Mouse (Mus musculus) CH12.LX (cell line): ENCODE data around the gene Dnmt3l. TPM values are rescaled to one million over a fixed set of nuclear protein-coding genes. Genes with fewer than 3 reads are reported as not detected.

Source experiments
- DNase-seq: peaks from one replicate; pipeline ENCODE4 v3.0.0-alpha.2; 2013; ENCODE audit errors: extremely low read depth
- H3K27ac ChIP-seq: 2 replicates; pipeline ENCODE4 v1.5.1; 2012; ENCODE audit warnings: low read depth, mild to moderate bottlenecking, control low read depth, moderate library complexity; ENCODE audit not compliant: insufficient read depth
- H3K27me3 ChIP-seq: replicated peaks from 2 replicates; pipeline ENCODE3; 2012; ENCODE audit warnings: inconsistent platforms
- H3K36me3 ChIP-seq, 2 experiments: replicated peaks in 1 of 2; 2 replicates each; pipeline versions ENCODE3 to v1.6.1; 2012; ENCODE audit warnings: inconsistent platforms in 1 of 2, low read length in 1 of 2, mild to moderate bottlenecking in 1 of 2, mixed read lengths in 1 of 2, moderate library complexity in 1 of 2; ENCODE audit not compliant: control insufficient read depth in 1 of 2, insufficient read depth in 1 of 2
- H3K4me1 ChIP-seq, 2 experiments: 2 replicates each; pipeline ENCODE4 v1.6.1; 2012; ENCODE audit warnings: inconsistent platforms in 1 of 2, moderate library complexity in 1 of 2; ENCODE audit not compliant: insufficient read depth in 2 of 2, control insufficient read depth in 1 of 2
- H3K4me2 ChIP-seq: 2 replicates; pipeline ENCODE4 v1.6.1; 2012; ENCODE audit warnings: low read depth, mild to moderate bottlenecking, control low read depth; ENCODE audit not compliant: poor library complexity, insufficient read depth, severe bottlenecking
- H3K4me3 ChIP-seq, 3 experiments: fragments of 150-350 bp in 1 of 3; sonication (generic) in 1 of 3; replicated peaks in 1 of 3; 2 replicates each; pipeline versions ENCODE3 to v1.5.1; 2011 to 2012; ENCODE audit warnings: low read depth in 2 of 3, low read length in 2 of 3, mild to moderate bottlenecking in 2 of 3, moderate library complexity in 2 of 3, control low read depth in 1 of 3, improper control_type of control experiment in 1 of 3, inconsistent platforms in 1 of 3, mixed read lengths in 1 of 3; ENCODE audit not compliant: poor library complexity in 1 of 3
- H3K79me2 ChIP-seq: replicated peaks from 2 replicates; pipeline ENCODE4 v1.6.1; 2012; ENCODE audit warnings: mild to moderate bottlenecking, moderate library complexity; ENCODE audit not compliant: control insufficient read depth, poor library complexity, insufficient read depth, severe bottlenecking; ENCODE audit errors: extremely low read depth
- H3K9ac ChIP-seq: 2 replicates; pipeline ENCODE4 v1.6.1; 2012; ENCODE audit warnings: low read depth, mild to moderate bottlenecking, control low read depth, moderate library complexity; ENCODE audit not compliant: insufficient read depth
- H3K9me3 ChIP-seq: replicated peaks from 2 replicates; pipeline ENCODE3; 2012; ENCODE audit warnings: low read length, inconsistent platforms, mixed read lengths
- BHLHE40 ChIP-seq: IDR thresholded peaks from 2 replicates; pipeline ENCODE4 v1.6.1; 2011; ENCODE audit warnings: mild to moderate bottlenecking, low read depth, low read length, improper control_type of control experiment
- CTCF ChIP-seq, 2 experiments: IDR thresholded peaks in 1 of 2; conservative IDR thresholded peaks in 1 of 2; 2 replicates each; pipeline ENCODE4 v1.5.1; 2011 to 2012; ENCODE audit warnings: low read depth in 2 of 2, low read length in 2 of 2, improper control_type of control experiment in 1 of 2, inconsistent platforms in 1 of 2, mild to moderate bottlenecking in 1 of 2, moderate library complexity in 1 of 2
- MAX ChIP-seq: IDR thresholded peaks from 2 replicates; pipeline ENCODE4 v1.6.1; 2011; ENCODE audit warnings: low read length, improper control_type of control experiment
- MEF2A ChIP-seq: IDR thresholded peaks from 2 replicates; pipeline ENCODE4 v1.6.1; 2014; ENCODE audit warnings: low read depth, mild to moderate bottlenecking, inconsistent platforms, low read length, improper control_type of control experiment, borderline replicate concordance
- NRF1 ChIP-seq: IDR thresholded peaks from 2 replicates; pipeline ENCODE4 v1.6.1; 2014; ENCODE audit warnings: low read depth, mild to moderate bottlenecking, inconsistent platforms, low read length, improper control_type of control experiment, moderate library complexity
- POLR2AphosphoS2 ChIP-seq: IDR thresholded peaks from 2 replicates; pipeline ENCODE4 v1.6.1; 2011; ENCODE audit warnings: low read depth, low read length, improper control_type of control experiment
- UBTF ChIP-seq: IDR thresholded peaks from 2 replicates; pipeline ENCODE4 v1.6.1; 2012; ENCODE audit warnings: low read depth, mild to moderate bottlenecking, inconsistent platforms, low read length, improper control_type of control experiment, moderate library complexity
- USF1 ChIP-seq: IDR thresholded peaks from 2 replicates; pipeline ENCODE4 v1.6.1; 2014; ENCODE audit warnings: low read depth, mild to moderate bottlenecking, inconsistent platforms, low read length, improper control_type of control experiment
- USF2 ChIP-seq: conservative IDR thresholded peaks from 2 replicates; pipeline ENCODE4 v1.6.1; 2011; ENCODE audit warnings: low read depth, low read length, improper control_type of control experiment
- ZC3H11A ChIP-seq: IDR thresholded peaks from 2 replicates; pipeline ENCODE4 v1.6.1; 2012; ENCODE audit warnings: low read depth, mild to moderate bottlenecking, inconsistent platforms, low read length, improper control_type of control experiment
- dilution Hi-C: fragments of 300-500 bp; cut with MboI; formaldehyde crosslinking; loops from 2 replicates; pipeline ENCODE4 v1.14.3; 2020; ENCODE audit warnings: low sequenced_read_pairs; ENCODE audit not compliant: extremely low pct_unique_long_range_greater_than_20kb, extremely low pct_ligation_motif_present
- in situ Hi-C: fragments of 300-500 bp; cut with MboI; formaldehyde crosslinking; loops from 3 replicates; pipeline ENCODE4 v1.14.3; 2019; ENCODE audit warnings: low sequenced_read_pairs, low pct_ligation_motif_present, low pct_unique_long_range_greater_than_20kb, mixed read lengths
- polyA plus RNA-seq: library from polyadenylated mRNA; unstranded; fragments of >175 nt; gene quantifications from 2 replicates; pipeline ENCODE4 v1.2.1, GENCODE M21; 2012; ENCODE audit warnings: low read depth; ENCODE audit not compliant: insufficient read length
- total RNA-seq, 2 experiments: library from RNA; depleted of rRNA; stranded (reverse); fragments of 300-350 nt in 1 of 2; fragments of >200 nt in 1 of 2; gene quantifications; 2 replicates each; pipeline ENCODE4 v1.2.3; 2012 to 2014

Gene Dnmt3l
- total and polyA plus RNA-seq, 3 experiments, result 0.21 to 0.23 TPM; not detected in 1

GRCm38 (mm10) chr10:78105548-78105947 lies 63.8 kb downstream of the Dnmt3l start:
- H3K79me2 ChIP-seq, result no peaks in the 10 kb centered on the region
- dilution Hi-C loops (no loop called here), in situ Hi-C loops (no loop called here)
- H3K27ac ChIP-seq, result no peak overlapping the region
- H3K36me3 ChIP-seq, result no peaks in the 10 kb centered on the region
- peaks cover 10% of the 10 kb centered on the region for H3K27me3 ChIP-seq
- TF ChIP-seq UBTF, result no peak
- peak; percentile 17; the same call in 1 of the 2 replicates for TF ChIP-seq NRF1
- no peak for TF ChIP-seq MAX
- no peak for TF ChIP-seq CTCF (conservative IDR thresholded peaks at IDR 0.05 in 1 of 2, IDR thresholded peaks at IDR 0.05 in 1 of 2; ENCODE audit: low read depth in 2 of 2, low read length in 2 of 2)
- peak; percentile 56 for TF ChIP-seq BHLHE40
- no peak for TF ChIP-seq USF1
- TF ChIP-seq ZC3H11A, result no peak
- no peak for TF ChIP-seq POLR2AphosphoS2
- no peak for TF ChIP-seq USF2
- peak; percentile 58; the same call in 1 of the 2 replicates for TF ChIP-seq MEF2A
- peaks cover 5 to 13% of the 10 kb centered on the region in 2 experiments for H3K4me1 ChIP-seq
- no peak for DNase-seq
- H3K4me2 ChIP-seq, result 0 out of 2 replicates have a peak overlapping the region, but pooled peaks have one; percentile 51
- H3K4me3 ChIP-seq, result no peak overlapping the region
- no peak overlapping the region for H3K9ac ChIP-seq
- peaks cover 7% of the 10 kb centered on the region for H3K9me3 ChIP-seq

Other genes with a start within 250 kb of the Dnmt3l start
- not detected in 2 replicates for gene Gm9639, start 246.9 kb upstream of the Dnmt3l start, total RNA-seq (2012; rRNA removed)
- gene Gm9639, start 246.9 kb upstream of the Dnmt3l start, total RNA-seq (2014; rRNA removed), result not detected in 2 replicates
- not detected in 2 replicates for gene Gm9639, start 246.9 kb upstream of the Dnmt3l start, polyA plus RNA-seq
- gene Gm19668, start 242.8 kb upstream of the Dnmt3l start, total RNA-seq (2012; rRNA removed), result not detected in 2 replicates
- not detected in 2 replicates for gene Gm19668, start 242.8 kb upstream of the Dnmt3l start, total RNA-seq (2014; rRNA removed)
- gene Gm19668, start 242.8 kb upstream of the Dnmt3l start, polyA plus RNA-seq, result not detected in 2 replicates
- gene Gm9507, start 230.1 kb upstream of the Dnmt3l start, total RNA-seq (2012; rRNA removed), result not detected in 2 replicates
- not detected in 2 replicates for gene Gm9507, start 230.1 kb upstream of the Dnmt3l start, total RNA-seq (2014; rRNA removed)
- gene Gm9507, start 230.1 kb upstream of the Dnmt3l start, polyA plus RNA-seq, result not detected in 2 replicates
- gene Gm2696, start 227.3 kb upstream of the Dnmt3l start, total RNA-seq (2012; rRNA removed), result not detected in 2 replicates
- not detected in 2 replicates for gene Gm2696, start 227.3 kb upstream of the Dnmt3l start, total RNA-seq (2014; rRNA removed)
- gene Gm2696, start 227.3 kb upstream of the Dnmt3l start, polyA plus RNA-seq, result not detected in 2 replicates
- not detected in 2 replicates for gene Krtap10-4, start 214.9 kb upstream of the Dnmt3l start, total RNA-seq (2012; rRNA removed)
- not detected in 2 replicates for gene Krtap10-4, start 214.9 kb upstream of the Dnmt3l start, total RNA-seq (2014; rRNA removed)
- not detected in 2 replicates for gene Krtap10-4, start 214.9 kb upstream of the Dnmt3l start, polyA plus RNA-seq
- not detected in 2 replicates for gene Krtap10-10, start 206.0 kb upstream of the Dnmt3l start, total RNA-seq (2012; rRNA removed)
- not detected in 2 replicates for gene Krtap10-10, start 206.0 kb upstream of the Dnmt3l start, total RNA-seq (2014; rRNA removed)
- not detected in 2 replicates for gene Krtap10-10, start 206.0 kb upstream of the Dnmt3l start, polyA plus RNA-seq
- gene Gm36176, start 195.1 kb upstream of the Dnmt3l start, total RNA-seq (2012; rRNA removed), result not detected in 2 replicates
- not detected in 2 replicates for gene Gm36176, start 195.1 kb upstream of the Dnmt3l start, total RNA-seq (2014; rRNA removed)
- not detected in 2 replicates for gene Gm36176, start 195.1 kb upstream of the Dnmt3l start, polyA plus RNA-seq
- not detected in 2 replicates for gene Gm10318, start 189.1 kb upstream of the Dnmt3l start, total RNA-seq (2012; rRNA removed)
- gene Gm10318, start 189.1 kb upstream of the Dnmt3l start, total RNA-seq (2014; rRNA removed), result not detected in 2 replicates
- not detected in 2 replicates for gene Gm10318, start 189.1 kb upstream of the Dnmt3l start, polyA plus RNA-seq
- not detected in 2 replicates for gene Gm3285, start 180.0 kb upstream of the Dnmt3l start, total RNA-seq (2012; rRNA removed)
- not detected in 2 replicates for gene Gm3285, start 180.0 kb upstream of the Dnmt3l start, total RNA-seq (2014; rRNA removed)
- not detected in 2 replicates for gene Gm3285, start 180.0 kb upstream of the Dnmt3l start, polyA plus RNA-seq
- gene Lrrc3, start 139.4 kb upstream of the Dnmt3l start, total RNA-seq (2012; rRNA removed), result not detected in 2 replicates
- not detected in 2 replicates for gene Lrrc3, start 139.4 kb upstream of the Dnmt3l start, total RNA-seq (2014; rRNA removed)
- gene Lrrc3, start 139.4 kb upstream of the Dnmt3l start, polyA plus RNA-seq, result not detected in 2 replicates
- 0.25 and 0.34 TPM in 2 replicates for gene Trpm2, start 71.4 kb upstream of the Dnmt3l start, total RNA-seq (2012; rRNA removed)
- gene Trpm2, start 71.4 kb upstream of the Dnmt3l start, total RNA-seq (2014; rRNA removed), result not detected in 2 replicates
- 0.08 and 0.16 TPM in 2 replicates for gene Trpm2, start 71.4 kb upstream of the Dnmt3l start, polyA plus RNA-seq
- 5.1 and 6.2 TPM in 2 replicates for gene 1810043G02Rik, start 63.4 kb upstream of the Dnmt3l start, total RNA-seq (2012; rRNA removed)
- gene 1810043G02Rik, start 63.4 kb upstream of the Dnmt3l start, total RNA-seq (2014; rRNA removed), result 3.3 and 4.1 TPM in 2 replicates
- 3.3 and 4.3 TPM in 2 replicates for gene 1810043G02Rik, start 63.4 kb upstream of the Dnmt3l start, polyA plus RNA-seq
- gene Pfkl, start 31.9 kb upstream of the Dnmt3l start, total RNA-seq (2012; rRNA removed), result 113 and 210 TPM in 2 replicates
- 125 and 159 TPM in 2 replicates for gene Pfkl, start 31.9 kb upstream of the Dnmt3l start, total RNA-seq (2014; rRNA removed)
- 95.9 and 106 TPM in 2 replicates for gene Pfkl, start 31.9 kb upstream of the Dnmt3l start, polyA plus RNA-seq
- 0.17 TPM in 1 of 2 replicates, not detected in the other for gene Aire, start 1.7 kb downstream of the Dnmt3l start, total RNA-seq (2012; rRNA removed)
- gene Aire, start 1.7 kb downstream of the Dnmt3l start, total RNA-seq (2014; rRNA removed), result not detected in 2 replicates
- gene Aire, start 1.7 kb downstream of the Dnmt3l start, polyA plus RNA-seq, result 0.16 TPM in 1 of 2 replicates, not detected in the other
- 0.64 and 0.80 TPM in 2 replicates for gene Icosl, start 27.4 kb downstream of the Dnmt3l start, total RNA-seq (2012; rRNA removed)
- gene Icosl, start 27.4 kb downstream of the Dnmt3l start, total RNA-seq (2014; rRNA removed), result 1.2 and 1.5 TPM in 2 replicates
- gene Icosl, start 27.4 kb downstream of the Dnmt3l start, polyA plus RNA-seq, result 1.2 and 1.3 TPM in 2 replicates
- gene D10Jhu81e, start 127.8 kb downstream of the Dnmt3l start, total RNA-seq (2012; rRNA removed), result 43.9 and 45.7 TPM in 2 replicates
- gene D10Jhu81e, start 127.8 kb downstream of the Dnmt3l start, total RNA-seq (2014; rRNA removed), result 34.3 and 51.0 TPM in 2 replicates
- 29.9 and 34.3 TPM in 2 replicates for gene D10Jhu81e, start 127.8 kb downstream of the Dnmt3l start, polyA plus RNA-seq
- 43.0 and 55.5 TPM in 2 replicates for gene Pwp2, start 143.2 kb downstream of the Dnmt3l start, total RNA-seq (2012; rRNA removed)
- 48.6 and 49.9 TPM in 2 replicates for gene Pwp2, start 143.2 kb downstream of the Dnmt3l start, total RNA-seq (2014; rRNA removed)
- 41.2 and 42.9 TPM in 2 replicates for gene Pwp2, start 143.2 kb downstream of the Dnmt3l start, polyA plus RNA-seq
- gene Trappc10, start 202.7 kb downstream of the Dnmt3l start, total RNA-seq (2012; rRNA removed), result 22.1 and 23.4 TPM in 2 replicates
- gene Trappc10, start 202.7 kb downstream of the Dnmt3l start, total RNA-seq (2014; rRNA removed), result 24.7 and 26.5 TPM in 2 replicates
- gene Trappc10, start 202.7 kb downstream of the Dnmt3l start, polyA plus RNA-seq, result 21.2 and 26.7 TPM in 2 replicates